Mouse (Mus musculus) lung, embryonic 16.5 days (tissue): ENCODE measurements around the gene Calhm3. TPM values are rescaled to one million over a fixed set of nuclear protein-coding genes. Genes with fewer than 3 reads are reported as not detected.

Source experiments
- ATAC-seq: fragments of 200-750 bp; cut with Nextera tagmentation; 2 replicates; pipeline ENCODE4 v1.8.0; 2017; ENCODE audit warnings: low read depth, mild to moderate bottlenecking, moderate library complexity
- H3K27ac ChIP-seq: fragments of 300-500 bp; sonication (generic); 2 replicates; pipeline ENCODE4 v1.5.1; 2014; ENCODE audit warnings: mild to moderate bottlenecking, control low read depth, low read length
- H3K27me3 ChIP-seq: fragments of 300-500 bp; sonication (generic); 2 replicates; pipeline ENCODE4 v1.6.1; 2014; ENCODE audit warnings: low read depth, low read length, mixed read lengths; ENCODE audit not compliant: control insufficient read depth, insufficient read depth
- H3K36me3 ChIP-seq: fragments of 300-500 bp; sonication (generic); 2 replicates; pipeline ENCODE4 v1.6.1; 2014; ENCODE audit warnings: low read length; ENCODE audit not compliant: control insufficient read depth, insufficient read depth
- H3K4me1 ChIP-seq: fragments of 300-500 bp; sonication (generic); replicated peaks from 2 replicates; pipeline ENCODE4 v1.6.1; 2014; ENCODE audit warnings: low read length, mixed read lengths; ENCODE audit not compliant: control insufficient read depth, insufficient read depth
- H3K4me2 ChIP-seq: fragments of 300-500 bp; sonication (generic); 2 replicates; pipeline ENCODE4 v1.6.1; 2014; ENCODE audit warnings: low read depth, low read length, control low read depth
- H3K4me3 ChIP-seq: fragments of 300-500 bp; sonication (generic); 2 replicates; pipeline ENCODE4 v1.5.1; 2014; ENCODE audit warnings: mild to moderate bottlenecking, low read length, control low read depth
- H3K9ac ChIP-seq: fragments of 300-500 bp; sonication (generic); 2 replicates; pipeline ENCODE4 v1.6.1; 2014; ENCODE audit warnings: low read length, control low read depth
- H3K9me3 ChIP-seq: fragments of 300-500 bp; sonication (generic); 2 replicates; pipeline ENCODE4 v1.6.1; 2016; ENCODE audit warnings: low read length; ENCODE audit not compliant: control insufficient read depth
- WGBS: fragments of 180-500 bp; shearing (Covaris S2); extraction: QIAGEN DNeasy Blood & Tissue Kit; methylation state at CpG from one replicate; pipeline ENCODE4 v1.1.7; 2014; 5-methylcytosine and 5-hydroxymethylcytosine counted together
- polyA plus RNA-seq: library from polyadenylated mRNA; unstranded; fragments of >200 nt; fragmentation: Nextera tagmentation; extraction: Ambion mirVana; gene quantifications from 2 replicates; pipeline ENCODE4 v1.2.1, GENCODE M21; 2015

The Calhm3 gene
- polyA plus RNA-seq, 1 experiment from 2014 or later = not detected

- Histone ChIP-seq H3K27me3 (no peaks in the 10 kb centered on the region), H3K36me3 (no peaks in the 10 kb centered on the region), H3K9ac (no peak overlapping the region), H3K27ac (no peak overlapping the region), H3K9me3 (0 out of 2 replicates have a peak, but pooled peaks cover 6% of the 10 kb centered on the region), H3K4me3 (no peak overlapping the region), H3K4me2 (no peak overlapping the region), H3K4me1 (no peaks in the 10 kb centered on the region; the same call in 1 of the 2 replicates)
- ATAC-seq = no peak
- 40% methylated on average over 15 of the region's 15 CpGs for WGBS
These were observed 29.1 kb upstream of the Calhm3 start for GRCm38 (mm10) chr19:47186514-47187275.

GRCm38 (mm10) chr19:47184736-47185135 lies 27.2 kb upstream of the Calhm3 start:
- Histone ChIP-seq H3K9me3 (0 out of 2 replicates have a peak, but pooled peaks cover 6% of the 10 kb centered on the region), H3K4me1 (no peaks in the 10 kb centered on the region; the same call in 1 of the 2 replicates), H3K4me2 (no peak overlapping the region), H3K9ac (no peak overlapping the region), H3K27me3 (peaks cover 12% of the 10 kb centered on the region), H3K27ac (no peak overlapping the region), H3K36me3 (no peaks in the 10 kb centered on the region), H3K4me3 (no peak overlapping the region)
- no peak for ATAC-seq
- WGBS = 35% methylated on average over 4 of the region's 4 CpGs

DNA sequence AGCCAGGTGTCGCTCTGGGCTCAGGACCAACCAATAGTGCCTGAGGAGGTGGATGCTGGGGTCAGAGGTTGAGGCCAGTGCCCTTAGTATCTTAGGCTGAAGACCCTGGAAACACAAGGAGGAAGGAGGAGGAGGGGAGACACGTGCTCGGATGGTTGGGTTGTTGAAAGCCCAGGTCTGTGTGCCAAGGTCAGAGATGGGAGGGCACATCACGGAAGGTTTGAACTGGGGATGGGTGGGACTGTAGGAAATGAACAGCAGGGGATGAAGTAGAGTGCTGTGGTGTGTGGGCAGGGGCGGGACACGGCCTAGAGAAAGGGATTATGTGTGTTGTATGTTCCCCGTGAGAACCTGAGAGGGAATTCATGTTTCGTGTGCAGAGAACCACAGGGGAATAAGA lies 26.7 kb upstream of the Calhm3 start:
- Histone ChIP-seq H3K4me1 (peaks cover 4% of the 10 kb centered on the region; the same call in 1 of the 2 replicates), H3K27me3 (peaks cover 18% of the 10 kb centered on the region), H3K36me3 (no peaks in the 10 kb centered on the region), H3K27ac (no peak overlapping the region), H3K9me3 (0 out of 2 replicates have a peak, but pooled peaks cover 6% of the 10 kb centered on the region), H3K4me3 (no peak overlapping the region), H3K9ac (no peak overlapping the region), H3K4me2 (no peak overlapping the region)
- 56% methylated on average over 8 of the region's 8 CpGs for WGBS
- no peak for ATAC-seq

GRCm38 (mm10) chr19:47180011-47180410 lies 22.4 kb upstream of the Calhm3 start:
- H3K27me3 ChIP-seq = peaks cover 32% of the 10 kb centered on the region
- H3K9ac ChIP-seq = no peak overlapping the region
- no peak overlapping the region for H3K4me2 ChIP-seq
- no peak for ATAC-seq
- H3K4me3 ChIP-seq = peak overlapping the region; percentile 71
- 25% methylated on average over 8 of the region's 8 CpGs for WGBS
- 0 out of 2 replicates have a peak, but pooled peaks cover 6% of the 10 kb centered on the region for H3K9me3 ChIP-seq
- H3K27ac ChIP-seq = no peak overlapping the region
- H3K4me1 ChIP-seq = peaks cover 7% of the 10 kb centered on the region; the same call in 1 of the 2 replicates
- H3K36me3 ChIP-seq = no peaks in the 10 kb centered on the region

- Histone ChIP-seq H3K27ac (no peak overlapping the region), H3K9ac (peak overlapping the region; percentile 74), H3K9me3 (0 out of 2 replicates have a peak, but pooled peaks cover 6% of the 10 kb centered on the region), H3K4me1 (peaks cover 7% of the 10 kb centered on the region; the same call in 1 of the 2 replicates), H3K36me3 (no peaks in the 10 kb centered on the region), H3K4me3 (peak overlapping the region; percentile 71), H3K27me3 (peaks cover 32% of the 10 kb centered on the region), H3K4me2 (peak overlapping the region; percentile 99)
- peak; percentile 41 for ATAC-seq
- WGBS = under 1% methylated on average over 26 of the region's 42 CpGs
These were observed 21.8 kb upstream of the Calhm3 start for GRCm38 (mm10) chr19:47179272-47179809.

DNA sequence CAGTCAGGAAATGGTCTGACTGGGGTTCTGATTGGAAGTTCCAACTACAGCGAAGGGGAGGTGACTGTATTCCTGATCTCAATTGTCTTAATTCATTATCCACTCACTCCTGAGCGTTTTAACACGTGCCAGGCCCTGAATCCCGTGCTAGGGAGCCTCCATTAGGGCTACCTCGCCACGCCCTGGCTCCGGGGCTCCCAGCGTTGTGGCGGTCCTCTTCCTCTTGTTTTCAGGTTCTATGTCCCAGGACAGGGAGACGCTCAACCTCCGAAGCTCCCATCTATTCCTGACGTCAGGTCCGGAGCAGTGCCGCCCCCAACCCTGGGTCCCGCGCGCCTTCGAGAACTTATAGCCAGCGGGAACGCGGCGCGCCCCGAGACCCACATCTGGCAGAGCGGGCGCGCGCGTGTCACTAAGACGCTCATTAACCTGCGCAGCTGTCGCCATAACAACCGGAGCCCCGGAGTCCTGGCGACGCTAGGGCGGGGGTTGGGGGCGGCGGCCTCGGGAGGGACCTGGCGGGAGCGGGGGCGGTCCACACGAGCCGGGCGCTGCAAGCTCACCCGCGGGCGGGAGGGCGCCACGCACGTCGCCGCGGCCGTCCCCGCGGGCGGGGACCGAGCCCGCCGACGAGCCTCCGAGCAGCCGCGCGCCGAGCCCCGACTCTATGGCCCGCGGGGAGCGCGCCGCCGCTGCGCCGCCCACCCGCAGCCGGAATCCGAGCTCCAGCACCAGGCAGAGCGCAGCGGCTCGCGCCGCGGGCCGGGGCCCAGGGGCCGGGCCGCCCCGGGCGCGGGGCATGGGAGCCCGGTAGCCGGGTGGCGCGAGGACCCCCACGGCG lies 21.1 kb upstream of the Calhm3 start, which contains the start of gene Neurl1a:
Gene Neurl1a, plus strand, starts transcription at position 390 of the 841 bp plus-strand sequence.
- peaks cover 7% of the 10 kb centered on the region; the same call in 1 of the 2 replicates for H3K4me1 ChIP-seq
- no peaks in the 10 kb centered on the region for H3K36me3 ChIP-seq
- ATAC-seq = peak; percentile 70
- H3K27ac ChIP-seq = no peak within 1 kb of the TSS
- H3K9me3 ChIP-seq = 0 out of 2 replicates have a peak, but pooled peaks cover 6% of the 10 kb centered on the region
- H3K4me3 ChIP-seq = peak within 1 kb of the TSS; percentile 71
- H3K9ac ChIP-seq = peak within 1 kb of the TSS; percentile 74
- WGBS = 1% methylated on average over 68 of the region's 98 CpGs
- peaks cover 32% of the 10 kb centered on the region for H3K27me3 ChIP-seq
- H3K4me2 ChIP-seq = peak within 1 kb of the TSS; percentile 99

GRCm38 (mm10) chr19:47178001-47178400 lies 20.4 kb upstream of the Calhm3 start:
- peak; percentile 50 for ATAC-seq
- 11% methylated on average over 10 of the region's 10 CpGs for WGBS
- peak overlapping the region; percentile 99 for H3K4me2 ChIP-seq

GRCm38 (mm10) chr19:47176916-47177505 lies 19.4 kb upstream of the Calhm3 start:
- ATAC-seq = no peak
- WGBS = 75% methylated on average over 2 of the region's 2 CpGs
- no peak overlapping the region for H3K27ac ChIP-seq
- H3K4me2 ChIP-seq = no peak overlapping the region
- H3K4me1 ChIP-seq = peaks cover 7% of the 10 kb centered on the region; the same call in 1 of the 2 replicates
- H3K36me3 ChIP-seq = no peaks in the 10 kb centered on the region
- no peak overlapping the region for H3K9ac ChIP-seq
- H3K4me3 ChIP-seq = no peak overlapping the region
- H3K27me3 ChIP-seq = peaks cover 32% of the 10 kb centered on the region
- 0 out of 2 replicates have a peak, but pooled peaks cover 2% of the 10 kb centered on the region for H3K9me3 ChIP-seq

More at GRCm38 (mm10) chr19:47178001-47178400, 20.4 kb upstream of the Calhm3 start:
- Histone ChIP-seq H3K36me3 (no peaks in the 10 kb centered on the region), H3K9ac (no peak overlapping the region), H3K4me1 (peaks cover 7% of the 10 kb centered on the region; the same call in 1 of the 2 replicates), H3K27ac (no peak overlapping the region), H3K4me3 (peak overlapping the region; percentile 71), H3K27me3 (peaks cover 32% of the 10 kb centered on the region), H3K9me3 (0 out of 2 replicates have a peak, but pooled peaks cover 6% of the 10 kb centered on the region)
